Mouse (Mus musculus) myocyte (in vitro differentiated cells): ENCODE data around the gene Carns1.

Experiments
- E2F4 ChIP-seq: IDR thresholded peaks from one replicate; pipeline ENCODE4 v1.6.1; 2011; ENCODE audit warnings: mild to moderate bottlenecking, control low read depth, moderate library complexity; ENCODE audit not compliant: insufficient read depth
- MAX ChIP-seq: IDR thresholded peaks from one replicate; pipeline ENCODE4 v1.6.1; 2011; ENCODE audit warnings: low read depth, mild to moderate bottlenecking, control low read depth
- POLR2A ChIP-seq: IDR thresholded peaks from one replicate; pipeline ENCODE4 v1.6.1; 2011; ENCODE audit warnings: low read depth, mild to moderate bottlenecking, control low read depth, moderate library complexity; ENCODE audit not compliant: insufficient read length
- POLR2AphosphoS2 ChIP-seq: IDR thresholded peaks from one replicate; pipeline ENCODE4 v1.6.1; 2011; ENCODE audit warnings: low read depth, control low read depth; ENCODE audit not compliant: insufficient read length
- USF1 ChIP-seq: IDR thresholded peaks from one replicate; pipeline ENCODE4 v1.6.1; 2011; ENCODE audit warnings: low read depth, mild to moderate bottlenecking, control low read depth, moderate library complexity

- TF ChIP-seq POLR2A, result no peak
- TF ChIP-seq POLR2AphosphoS2, result no peak
- no peak for TF ChIP-seq USF1
- no peak for TF ChIP-seq E2F4
- no peak for TF ChIP-seq MAX
Observed at GRCm38 (mm10) chr19:4164100-4164499, 11.2 kb downstream of the Carns1 start.
